Mouse (Mus musculus) Patski (cell line): ENCODE measurements around the gene Cyp17a1. TPM values are rescaled to one million over a fixed set of nuclear protein-coding genes. Genes with fewer than 3 reads are reported as not detected.

Experiments
- ATAC-seq: fragments of 100-300 bp; one replicate; pipeline ENCODE4 v1.8.0; 2021
- CTCF ChIA-PET: fragments of 350-600 bp; sonication (Branson Sonifier 250); formaldehyde crosslinking; loops from one replicate; lab custom pipeline; 2022; ENCODE audit warnings: inconsistent platforms; lab: Charles Lee
- POLR2A ChIA-PET: fragments of 350-600 bp; sonication (Branson Sonifier 250); formaldehyde crosslinking; loops from one replicate; lab custom pipeline; 2022; ENCODE audit warnings: antibody characterized with exemption, inconsistent platforms; lab: Charles Lee
- DNase-seq: peaks from one replicate; pipeline ENCODE4 v3.0.0-alpha.2; 2011; ENCODE audit warnings: low read depth, low spot score
- H3K27me3 ChIP-seq: fragments of 371-371 bp; one replicate; pipeline ENCODE4 v1.5.1; 2021
- CTCF ChIP-seq: fragments of 100-300 bp; IDR thresholded peaks from one replicate; pipeline ENCODE4 v1.5.1; 2021
- in situ Hi-C: fragments of 300-500 bp; cut with MboI; formaldehyde crosslinking; loops from 3 replicates; pipeline ENCODE4 v1.11.1; 2018; ENCODE audit warnings: low pct_unique_long_range_greater_than_20kb, mixed read lengths
- polyA plus RNA-seq: library from polyadenylated mRNA; unstranded; gene quantifications from one replicate; pipeline ENCODE4 v1.2.3, GENCODE M21; 2021

Gene Cyp17a1
- polyA plus RNA-seq, 1 experiment from 2014 or later: not detected

DNA sequence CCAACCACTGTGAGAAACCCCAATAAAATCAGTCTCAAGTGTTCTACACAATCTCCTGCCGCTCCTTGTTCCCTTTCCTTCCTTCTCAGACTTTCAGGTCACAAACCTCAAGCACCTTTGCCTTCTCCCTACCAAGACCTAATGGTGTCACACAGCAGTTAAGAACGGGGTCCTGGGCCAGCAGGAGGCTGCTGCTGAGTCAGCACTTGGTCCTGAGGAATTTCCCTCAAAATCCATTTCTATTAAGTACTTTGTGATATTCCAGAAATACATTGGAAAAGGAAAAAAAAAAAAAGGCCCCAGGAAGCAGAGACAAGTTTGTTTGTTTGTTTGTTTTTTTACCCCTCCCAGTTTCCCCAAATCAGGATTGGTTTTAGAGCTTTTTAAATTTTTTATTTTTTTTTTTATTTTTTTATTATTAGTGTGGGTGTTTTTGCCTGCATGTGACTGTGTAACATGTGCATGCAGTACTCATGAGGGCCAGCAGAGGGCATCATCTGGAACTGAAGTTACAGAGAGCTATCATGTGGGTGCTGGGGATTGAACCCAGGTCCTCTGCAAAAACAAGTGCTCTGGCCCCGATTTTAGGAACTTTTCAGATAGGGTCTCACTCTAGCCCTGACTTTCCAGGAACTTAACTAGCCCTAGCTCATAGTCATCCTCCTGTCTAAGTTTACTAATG, 15.5 kb downstream of the Cyp17a1 start:
- in situ Hi-C loops: no loop called here
- H3K27me3 ChIP-seq: no peaks in the 10 kb centered on the region
- ATAC-seq: no peak
- POLR2A ChIA-PET: interaction anchor here (0.6 kb wide), 1 partner anchor 69 kb away, joined by 3 read pairs; no protein-coding TSS in a partner anchor
- DNase-seq: no peak
- TF ChIP-seq CTCF: no peak
- CTCF ChIA-PET: interaction anchor here (0.8 to 2.0 kb wide), 3 partner anchors 13 to 68 kb away, joined by 4 to 5 read pairs (median 4); partner anchors contain the start of gene Cyp17a1

DNA sequence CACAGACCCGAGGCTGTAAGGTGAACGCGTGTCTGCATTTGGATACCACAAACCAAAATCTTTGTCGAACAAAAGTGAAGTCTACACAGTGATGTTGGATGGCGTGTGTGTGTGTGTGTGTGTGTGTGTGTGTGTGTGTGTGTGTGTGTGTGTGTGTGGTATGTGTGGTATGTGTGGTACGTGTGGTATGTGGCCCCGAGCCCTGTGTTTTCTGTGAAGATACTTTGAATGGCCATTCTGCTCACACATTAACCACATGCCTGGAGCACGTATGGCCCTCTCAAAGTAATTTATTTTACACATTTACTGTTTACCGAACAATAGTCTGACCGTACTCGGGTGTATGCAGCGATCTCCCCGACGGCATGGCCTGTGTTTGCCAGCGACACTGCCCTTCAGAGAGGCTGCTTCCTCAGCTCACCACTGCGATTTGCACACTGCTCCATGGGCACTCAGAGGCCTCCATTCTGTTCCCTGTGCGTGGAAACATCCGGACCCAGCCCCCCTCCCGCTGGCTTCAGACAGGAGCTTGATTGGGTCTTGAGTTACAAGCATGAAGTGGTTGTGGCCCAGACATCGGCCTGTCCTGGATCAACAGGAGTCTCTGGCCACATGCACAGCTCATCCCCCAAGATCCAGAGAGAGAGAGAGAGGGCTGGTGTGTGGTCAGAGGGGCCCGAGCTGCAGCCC, 16.7 kb downstream of the Cyp17a1 start:
- no peak for TF ChIP-seq CTCF
- POLR2A ChIA-PET: no interaction called here
- in situ Hi-C loops: no loop called here
- ATAC-seq: no peak
- CTCF ChIA-PET: no interaction called here
- no peak for DNase-seq
- no peaks in the 10 kb centered on the region for H3K27me3 ChIP-seq

DNA sequence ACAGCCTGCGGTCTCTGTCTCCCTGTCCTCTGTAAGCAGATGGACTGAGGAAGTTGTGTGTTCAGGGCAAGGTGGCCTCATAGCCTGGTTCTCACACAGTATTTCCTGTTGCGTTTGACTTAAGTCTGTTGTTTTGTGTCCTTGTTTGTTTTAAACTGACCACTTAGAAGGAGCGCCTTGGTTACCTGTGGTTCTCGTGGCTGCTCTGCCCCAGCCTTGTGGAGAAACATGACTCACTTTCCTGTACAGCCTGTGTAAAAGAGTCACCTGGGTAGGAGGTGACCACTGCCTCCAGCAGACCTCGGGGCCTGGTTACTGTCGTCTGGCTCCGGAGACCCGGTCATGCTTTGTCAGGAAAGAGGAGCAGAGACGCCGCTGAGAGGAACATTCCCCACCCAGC, 17.3 kb downstream of the Cyp17a1 start:
- no peak for TF ChIP-seq CTCF
- POLR2A ChIA-PET: no interaction called here
- ATAC-seq (no peak), DNase-seq (no peak)
- in situ Hi-C loops: no loop called here
- CTCF ChIA-PET: no interaction called here
- no peaks in the 10 kb centered on the region for H3K27me3 ChIP-seq

DNA sequence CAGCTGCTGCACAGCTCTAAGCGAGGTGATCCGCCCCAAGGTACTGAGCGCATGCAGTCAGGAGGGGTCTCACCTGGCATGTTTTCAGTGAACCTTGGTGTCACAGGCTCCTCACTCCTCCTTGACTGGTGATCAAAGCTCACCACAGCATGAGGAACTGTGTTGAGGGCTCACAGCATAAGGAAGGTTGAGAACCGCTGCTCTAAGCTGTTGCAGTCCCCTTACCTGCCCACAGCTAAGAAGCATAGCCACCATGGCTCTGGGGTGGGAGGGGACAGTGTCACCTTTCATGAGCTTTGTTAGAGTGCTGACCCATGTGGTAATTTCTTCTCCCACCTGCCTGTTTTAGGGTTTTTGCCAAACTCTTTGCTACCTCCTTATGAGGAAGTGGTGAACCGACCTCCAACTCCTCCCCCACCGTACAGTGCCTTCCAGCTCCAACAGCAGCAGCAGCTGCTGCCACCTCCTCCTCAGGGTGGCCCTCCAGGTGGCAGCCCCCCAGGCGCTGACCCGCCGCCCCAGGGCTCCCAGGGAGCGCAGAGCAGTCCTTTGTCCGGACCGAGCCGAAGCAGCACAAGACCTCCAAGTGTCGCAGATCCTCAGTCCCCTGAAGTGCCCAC, 19.2 kb downstream of the Cyp17a1 start:
- DNase-seq (no peak), ATAC-seq (no peak)
- ChIA-PET CTCF (interaction anchor here (0.7 to 1.4 kb wide), 5 partner anchors 33 to 101 kb away, joined by 3 read pairs; no protein-coding TSS in a partner anchor), POLR2A (no interaction called here)
- in situ Hi-C loops: no loop called here
- H3K27me3 ChIP-seq: no peaks in the 10 kb centered on the region
- no peak for TF ChIP-seq CTCF

DNA sequence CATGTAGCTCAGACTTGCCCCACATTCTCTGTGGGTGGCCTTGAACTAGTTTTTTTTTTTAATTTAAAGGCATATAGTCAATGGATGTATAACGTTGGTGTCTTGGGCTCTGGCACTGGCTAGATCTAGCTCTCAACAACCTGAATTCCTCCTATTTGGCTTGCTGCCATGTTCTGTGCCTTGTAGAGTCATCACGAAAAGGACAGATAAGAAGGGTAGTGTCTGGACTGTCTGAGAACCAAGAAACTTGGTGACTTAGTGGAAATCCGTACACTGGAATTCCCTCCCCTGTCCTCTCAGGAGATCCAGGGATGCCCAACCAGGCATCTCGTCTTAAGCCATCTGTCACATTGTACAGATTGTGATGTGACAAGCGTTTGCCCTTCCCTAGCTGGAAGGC, 19.8 kb downstream of the Cyp17a1 start:
- CTCF ChIA-PET: interaction anchor here (0.6 to 1.3 kb wide), 6 partner anchors 11 to 102 kb away, joined by 3 read pairs; no protein-coding TSS in a partner anchor
- H3K27me3 ChIP-seq: no peaks in the 10 kb centered on the region
- POLR2A ChIA-PET: no interaction called here
- no peak for DNase-seq
- no peak for TF ChIP-seq CTCF
- in situ Hi-C loops: no loop called here
- ATAC-seq: no peak

DNA sequence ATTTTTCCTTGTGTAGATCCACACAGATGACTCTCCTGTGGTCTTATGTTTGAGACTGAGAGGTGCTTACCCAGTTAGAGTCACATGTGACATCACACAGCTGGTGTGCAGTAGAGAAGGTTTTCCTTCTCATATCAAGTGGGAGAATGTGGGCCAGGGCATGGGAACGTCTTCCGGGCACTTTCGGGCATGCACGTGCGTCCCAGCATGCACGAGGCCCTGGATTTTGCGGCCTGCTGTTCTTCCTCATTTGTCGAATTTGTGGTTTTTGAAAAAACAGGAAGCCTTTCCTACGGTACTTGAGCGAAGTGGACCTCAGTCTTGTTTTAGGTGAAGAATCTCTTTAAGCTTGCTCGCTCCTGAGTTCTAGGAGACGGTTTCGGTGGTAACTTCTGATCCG, 24.4 kb downstream of the Cyp17a1 start:
- in situ Hi-C loops: no loop called here
- POLR2A ChIA-PET: no interaction called here
- no peak for DNase-seq
- H3K27me3 ChIP-seq: no peaks in the 10 kb centered on the region
- no peak for TF ChIP-seq CTCF
- ATAC-seq: no peak
- CTCF ChIA-PET: interaction anchor here (1.0 kb wide), 1 partner anchor 14 kb away, joined by 3 read pairs; no protein-coding TSS in a partner anchor

DNA sequence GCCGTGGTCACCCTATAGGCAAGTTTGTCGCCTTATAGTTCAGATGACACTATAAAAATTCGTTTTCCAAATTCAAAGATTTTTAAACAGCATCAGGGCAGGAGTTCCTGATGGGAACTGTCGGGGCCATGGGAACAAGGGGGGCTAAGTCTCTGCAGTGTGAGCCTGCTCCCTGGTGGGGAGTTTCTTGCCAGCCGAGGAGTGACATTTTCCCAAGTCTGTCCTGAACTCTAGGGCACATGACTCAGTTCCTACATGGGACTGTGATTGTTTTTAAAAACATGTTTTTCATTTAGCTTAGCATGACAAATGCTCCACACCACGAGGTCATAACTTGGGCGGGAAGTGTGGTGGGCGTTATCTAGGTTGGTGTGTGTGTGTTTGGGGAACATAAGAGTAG, 25.1 kb downstream of the Cyp17a1 start:
- ATAC-seq: no peak
- DNase-seq: no peak
- POLR2A ChIA-PET: no interaction called here
- no peaks in the 10 kb centered on the region for H3K27me3 ChIP-seq
- in situ Hi-C loops: no loop called here
- CTCF ChIA-PET: interaction anchor here (1.0 kb wide), 1 partner anchor 13 kb away, joined by 3 read pairs; no protein-coding TSS in a partner anchor
- TF ChIP-seq CTCF: no peak

DNA sequence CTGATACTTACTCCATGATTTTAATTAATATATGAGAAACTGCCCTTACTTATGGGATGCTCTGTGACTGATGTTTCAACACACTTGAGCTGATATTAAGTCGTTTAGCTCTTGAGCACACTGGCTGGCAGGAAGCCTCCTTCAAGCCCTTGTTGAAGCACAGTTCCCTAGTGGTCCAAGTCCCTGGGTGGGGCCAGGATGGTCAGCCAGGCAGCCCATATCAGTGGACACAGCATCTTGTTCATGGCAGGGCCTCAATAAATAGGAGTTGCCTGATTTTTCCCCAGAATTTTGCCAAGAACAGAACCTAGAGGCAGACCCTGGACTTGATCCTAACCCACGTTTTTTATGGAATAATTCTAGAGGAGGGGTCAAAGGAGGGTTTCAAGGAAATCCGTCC, 25.7 kb downstream of the Cyp17a1 start:
- H3K27me3 ChIP-seq: no peaks in the 10 kb centered on the region
- no peak for DNase-seq
- in situ Hi-C loops: no loop called here
- CTCF ChIA-PET: interaction anchor here (1.0 to 1.2 kb wide), 2 partner anchors 12 to 59 kb away, joined by 3 to 5 read pairs; no protein-coding TSS in a partner anchor
- POLR2A ChIA-PET: no interaction called here
- TF ChIP-seq CTCF: no peak
- no peak for ATAC-seq

DNA sequence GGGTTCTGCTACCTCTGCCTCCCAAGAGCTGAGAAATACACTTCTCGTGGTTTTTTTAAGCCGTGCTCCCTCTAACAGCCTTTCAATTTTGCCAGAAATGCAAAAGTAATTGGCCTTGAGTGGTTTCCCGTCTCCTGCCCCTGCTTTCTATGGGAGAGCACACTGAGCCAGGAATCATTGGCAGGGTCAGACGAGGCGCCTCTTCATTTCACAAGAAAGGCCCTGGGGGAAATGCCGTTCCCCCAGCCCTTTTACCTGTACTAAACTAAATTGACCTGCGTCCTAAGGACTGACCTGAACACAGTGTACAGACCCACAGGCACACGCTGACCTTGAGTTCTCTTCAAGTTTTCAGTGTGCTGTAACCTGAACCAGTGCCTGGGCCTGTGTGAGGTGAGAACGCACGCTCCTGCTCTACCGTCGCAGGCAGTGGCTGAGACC, 26.9 kb downstream of the Cyp17a1 start:
- DNase-seq (no peak), ATAC-seq (no peak)
- POLR2A ChIA-PET: no interaction called here
- CTCF ChIA-PET: interaction anchor here (1.9 kb wide), 1 partner anchor 58 kb away, joined by 9 read pairs; no protein-coding TSS in a partner anchor
- H3K27me3 ChIP-seq: no peaks in the 10 kb centered on the region
- in situ Hi-C loops: no loop called here
- no peak for TF ChIP-seq CTCF

DNA sequence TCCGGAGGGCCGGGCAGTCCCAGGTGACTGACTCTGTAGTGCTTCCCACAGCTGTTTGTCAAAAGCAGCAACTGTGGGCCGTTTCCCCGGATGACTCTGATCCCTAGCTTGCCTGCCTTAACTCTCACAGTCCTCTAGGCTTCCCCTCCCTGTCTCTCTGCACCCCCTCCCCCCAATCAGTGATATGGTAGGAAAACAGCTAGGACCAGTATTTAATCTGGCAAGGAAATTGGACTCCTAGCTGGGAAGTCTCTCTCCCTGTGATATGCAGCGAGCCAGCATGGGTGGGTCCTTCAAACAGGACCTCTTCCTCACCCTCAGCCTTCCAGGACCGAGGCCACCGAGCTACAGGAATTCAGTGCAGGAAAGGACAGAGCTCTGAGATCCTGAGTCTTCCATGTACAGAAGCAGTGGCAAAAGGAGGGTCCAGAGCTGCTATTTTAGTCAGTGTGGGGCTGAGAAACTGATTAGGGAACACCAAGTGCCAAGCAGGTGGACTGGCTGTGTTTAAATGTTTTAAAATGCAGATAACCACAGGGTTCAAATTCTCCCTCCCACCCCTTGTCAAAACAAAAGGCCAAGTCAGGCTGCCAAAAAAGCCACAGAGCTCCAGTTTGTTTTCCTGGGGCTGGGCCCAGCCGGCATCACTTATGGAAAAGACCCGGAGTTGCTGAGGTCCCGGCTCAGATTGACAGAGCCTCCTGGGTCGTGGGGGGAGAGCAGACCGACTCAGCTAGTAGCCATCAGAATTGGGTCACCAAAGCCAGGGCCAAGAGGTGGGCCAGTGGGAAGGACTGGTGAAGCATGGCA, 28.0 kb downstream of the Cyp17a1 start:
- no peak for ATAC-seq
- ChIA-PET POLR2A (interaction anchor here (1.3 kb wide), 1 partner anchor 14 kb away, joined by 3 read pairs; no protein-coding TSS in a partner anchor), CTCF (interaction anchor here (0.7 to 1.9 kb wide), 2 partner anchors 11 to 57 kb away, joined by 4 to 9 read pairs; no protein-coding TSS in a partner anchor)
- DNase-seq: no peak
- in situ Hi-C loops: no loop called here
- TF ChIP-seq CTCF: no peak
- H3K27me3 ChIP-seq: no peaks in the 10 kb centered on the region
